Mouse (Mus musculus) adrenal gland (tissue): ENCODE measurements around the gene Cd6.

ENCODE experiments used
- intact Hi-C: fragments of 180-260 bp; cut with DNase I; formaldehyde crosslinking; loops from one replicate; pipeline ENCODE4 v1.15.1; 2025

Gene Cd6

GRCm38 (mm10) chr19:10803751-10804150 lies 26.1 kb downstream of the Cd6 start:
- intact Hi-C loops = no loop called here

DNA sequence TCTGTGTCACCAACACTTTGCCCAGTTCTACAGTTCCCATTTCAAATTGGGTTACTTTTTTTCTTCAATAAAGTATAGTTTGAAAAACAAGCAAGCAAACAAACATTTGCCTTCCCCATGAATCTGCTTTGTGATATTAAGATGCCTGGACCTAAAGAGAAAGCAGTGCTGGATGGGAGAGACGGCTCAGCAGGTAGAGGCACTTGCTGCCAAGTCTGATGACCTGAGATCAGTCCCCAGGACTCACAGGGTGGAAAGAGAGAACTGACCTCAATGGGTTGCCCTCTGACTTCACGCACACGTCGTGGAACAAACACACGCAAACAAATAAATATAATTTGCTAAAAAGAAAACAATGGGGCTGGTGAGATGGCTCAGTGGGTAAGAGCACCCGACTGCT lies 28.0 kb downstream of the Cd6 start:
- intact Hi-C loops = no loop called here

DNA sequence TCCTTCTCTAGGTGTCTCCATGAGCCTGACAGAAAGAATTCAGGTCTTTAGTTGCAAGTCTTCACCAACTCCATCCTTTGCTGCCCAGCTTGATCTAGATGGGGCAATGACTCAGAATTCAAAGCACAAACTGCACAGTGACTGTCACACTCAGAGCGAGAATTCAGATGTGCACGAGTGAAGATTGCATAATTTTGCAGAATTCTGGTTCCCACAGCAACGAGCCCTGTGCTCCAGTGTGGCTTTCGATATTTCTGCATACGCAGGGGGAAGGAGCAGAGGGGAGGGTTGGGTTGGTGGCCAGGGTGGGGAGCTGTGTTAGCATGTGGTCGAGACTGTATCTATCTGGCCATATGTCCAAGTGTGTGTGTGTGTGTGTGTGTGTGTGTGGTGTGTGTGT lies 28.8 kb downstream of the Cd6 start:
- intact Hi-C loops = no loop called here

DNA sequence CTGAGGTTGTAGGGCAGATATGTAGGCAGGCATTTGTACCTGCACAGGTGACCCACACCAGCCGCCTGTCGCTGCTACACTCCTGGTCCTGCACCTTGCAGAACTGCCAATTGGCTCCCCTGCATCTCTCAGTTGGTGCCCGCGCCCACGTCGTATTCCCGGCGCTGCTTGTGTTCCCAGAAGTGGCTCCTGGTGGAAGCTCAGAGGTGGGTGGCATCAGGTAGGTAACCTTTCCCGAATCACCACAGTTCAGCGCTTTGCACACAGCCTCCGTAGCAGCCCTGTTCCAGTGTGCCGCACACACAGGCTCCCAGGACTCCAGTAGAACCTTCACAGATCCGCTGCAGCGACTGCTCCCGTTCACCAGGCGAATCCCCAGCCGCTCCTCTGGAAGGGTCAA lies 30.7 kb downstream of the Cd6 start:
- intact Hi-C loops = no loop called here

DNA sequence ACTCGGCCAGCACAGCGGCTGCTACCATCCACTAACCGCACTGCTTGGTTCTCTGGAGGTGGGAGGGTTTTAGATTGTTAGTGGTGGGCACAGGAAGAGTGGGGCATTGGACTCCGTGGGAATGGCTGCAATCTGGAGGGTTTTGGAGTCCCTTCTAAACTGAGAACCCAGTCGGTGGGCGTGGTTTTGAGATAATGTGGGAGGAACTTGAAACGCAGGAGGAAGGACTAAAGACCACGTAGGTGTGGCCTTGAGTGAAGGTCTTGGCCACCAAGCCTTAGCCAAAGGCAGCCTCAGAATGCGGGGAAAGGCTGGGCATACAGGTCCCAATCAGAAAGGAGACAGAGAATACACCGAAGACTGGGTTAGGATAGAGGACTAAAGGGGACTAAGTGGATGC lies 31.3 kb downstream of the Cd6 start:
- intact Hi-C loops = no loop called here

DNA sequence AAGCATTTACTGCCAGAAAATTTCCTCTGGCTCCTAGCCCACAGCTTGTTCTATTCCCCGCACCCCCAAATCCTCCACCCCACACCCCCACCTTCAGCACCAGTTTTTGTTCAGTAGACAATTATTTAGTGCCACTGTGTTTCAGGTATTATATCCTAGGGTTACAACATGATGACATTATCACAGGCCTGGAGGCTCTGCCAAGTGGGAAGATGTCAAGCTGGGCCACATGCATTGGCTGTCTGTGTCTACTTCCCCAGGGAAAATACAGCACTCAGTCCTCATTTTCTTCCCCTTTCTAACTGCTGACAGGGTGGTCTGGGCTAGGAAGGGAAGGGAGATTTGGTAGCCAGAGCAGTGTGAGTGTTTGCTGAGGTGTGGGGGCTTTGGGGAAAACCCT lies 34.9 kb downstream of the Cd6 start:
- intact Hi-C loops = no loop called here

- intact Hi-C loops = no loop called here
Observed at GRCm38 (mm10) chr19:10793044-10793443, 36.8 kb downstream of the Cd6 start.

GRCm38 (mm10) chr19:10790323-10790722 lies 39.5 kb downstream of the Cd6 start:
- intact Hi-C loops = no loop called here

GRCm38 (mm10) chr19:10788242-10788641 lies 41.6 kb downstream of the Cd6 start:
- intact Hi-C loops = no loop called here

- intact Hi-C loops = no loop called here
Observed at GRCm38 (mm10) chr19:10787406-10787805, 42.5 kb downstream of the Cd6 start.

GRCm38 (mm10) chr19:10786753-10787152 lies 43.1 kb downstream of the Cd6 start:
- intact Hi-C loops = no loop called here

- intact Hi-C loops = no loop called here
Observed at GRCm38 (mm10) chr19:10784796-10785459, 44.9 kb downstream of the Cd6 start.

- intact Hi-C loops = no loop called here
Observed at GRCm38 (mm10) chr19:10784061-10784460, 45.8 kb downstream of the Cd6 start.

DNA sequence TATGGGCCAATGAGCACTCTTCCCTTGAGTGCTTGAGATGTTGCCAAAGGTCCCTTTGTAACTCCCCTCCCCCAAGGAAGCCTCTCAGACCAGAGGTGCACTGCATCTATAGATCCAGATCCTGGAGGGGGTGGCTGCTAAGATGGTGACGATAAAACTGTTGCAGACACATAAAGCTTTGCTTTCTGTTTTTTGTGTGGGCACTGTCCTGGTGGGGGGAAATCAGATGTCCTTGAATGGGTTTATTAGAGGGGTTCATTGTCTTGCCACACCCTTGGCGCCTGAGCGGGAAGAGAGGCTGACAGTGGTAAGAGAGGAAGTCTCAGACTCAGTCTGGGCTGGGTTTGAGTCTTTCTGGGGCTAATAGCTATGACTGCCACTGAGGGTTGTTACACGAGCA lies 46.7 kb downstream of the Cd6 start:
- intact Hi-C loops = no loop called here

DNA sequence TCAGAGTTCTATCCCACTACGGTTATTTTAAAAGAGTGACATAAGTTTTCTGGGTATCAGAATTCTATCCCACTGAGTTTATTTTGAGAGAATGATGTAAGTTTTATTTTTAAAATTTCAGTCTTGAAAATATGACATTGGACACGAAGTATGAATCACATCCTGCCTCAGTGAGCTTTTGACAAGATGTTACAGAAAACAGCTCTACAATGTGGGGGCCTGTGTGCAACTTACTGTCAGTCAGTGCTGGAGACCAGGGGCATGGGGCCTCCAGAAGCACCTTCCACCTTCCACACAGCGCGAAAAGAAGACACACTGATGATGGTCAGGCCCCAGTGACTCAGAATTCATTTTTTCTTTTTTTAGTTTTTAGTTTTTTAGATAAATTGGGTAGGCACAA lies 48.2 kb downstream of the Cd6 start:
- intact Hi-C loops = no loop called here

- intact Hi-C loops = no loop called here
Observed at GRCm38 (mm10) chr19:10776906-10777305, 53.0 kb downstream of the Cd6 start.

GRCm38 (mm10) chr19:10774141-10774540 lies 55.7 kb downstream of the Cd6 start:
- intact Hi-C loops = no loop called here

GRCm38 (mm10) chr19:10773384-10773783 lies 56.5 kb downstream of the Cd6 start:
- intact Hi-C loops = no loop called here

- intact Hi-C loops = no loop called here
Observed at GRCm38 (mm10) chr19:10772866-10773265, 57.0 kb downstream of the Cd6 start.

- intact Hi-C loops = no loop called here
Observed at GRCm38 (mm10) chr19:10771995-10772394, 57.9 kb downstream of the Cd6 start.

- intact Hi-C loops = no loop called here
Observed at GRCm38 (mm10) chr19:10769429-10770195, 60.2 kb downstream of the Cd6 start.

GRCm38 (mm10) chr19:10768694-10769428 lies 61.0 kb downstream of the Cd6 start:
- intact Hi-C loops = no loop called here
